Mouse (Mus musculus) intestine, embryonic 14.5 days (tissue): ENCODE results near the gene Ntrk3. TPM values are rescaled to one million over a fixed set of nuclear protein-coding genes. Genes with fewer than 3 reads are reported as not detected.

Experiments
- ATAC-seq: fragments of 200-750 bp; cut with Nextera tagmentation; replicated peaks from 2 replicates; pipeline ENCODE4 v1.8.0; 2017; ENCODE audit warnings: low read depth, moderate number of reproducible peaks, moderate TSS enrichment, moderate library complexity; ENCODE audit not compliant: low FRiP score, low TSS enrichment
- DNase-seq: peaks from one replicate; pipeline ENCODE4 v3.0.0-alpha.2; 2018; ENCODE audit warnings: low spot score
- H3K27ac ChIP-seq: fragments of 300-500 bp; sonication (generic); 2 replicates; pipeline ENCODE4 v1.5.1; 2014; ENCODE audit warnings: low read depth, mild to moderate bottlenecking, control low read depth
- H3K27me3 ChIP-seq: fragments of 300-500 bp; sonication (generic); replicated peaks from 2 replicates; pipeline ENCODE4 v1.6.1; 2014; ENCODE audit warnings: low read length, control low read depth; ENCODE audit not compliant: control insufficient read depth, insufficient read depth
- H3K36me3 ChIP-seq: fragments of 300-500 bp; sonication (generic); 2 replicates; pipeline ENCODE4 v1.6.1; 2014; ENCODE audit warnings: low read length, control low read depth; ENCODE audit not compliant: control insufficient read depth, insufficient read depth
- H3K4me1 ChIP-seq: fragments of 300-500 bp; sonication (generic); replicated peaks from 2 replicates; pipeline ENCODE4 v1.6.1; 2014; ENCODE audit warnings: low read length, control low read depth, mixed read lengths; ENCODE audit not compliant: control insufficient read depth, insufficient read depth
- H3K4me2 ChIP-seq: fragments of 300-500 bp; sonication (generic); 2 replicates; pipeline ENCODE4 v1.6.1; 2014; ENCODE audit warnings: low read length
- H3K4me3 ChIP-seq: fragments of 300-500 bp; sonication (generic); 2 replicates; pipeline ENCODE4 v1.5.1; 2014; ENCODE audit warnings: low read depth, low read length, control low read depth, mixed read lengths
- H3K9ac ChIP-seq: fragments of 300-500 bp; sonication (generic); 2 replicates; pipeline ENCODE4 v1.6.1; 2014; ENCODE audit warnings: mild to moderate bottlenecking, low read length
- H3K9me3 ChIP-seq: fragments of 300-500 bp; sonication (generic); 2 replicates; pipeline ENCODE4 v1.6.1; 2016; ENCODE audit warnings: low read length, control low read depth; ENCODE audit not compliant: control insufficient read depth
- WGBS: fragments of 180-500 bp; shearing (Covaris S2); extraction: QIAGEN DNeasy Blood & Tissue Kit; methylation state at CpG from one replicate; pipeline ENCODE4 v1.1.7; 2014; 5-methylcytosine and 5-hydroxymethylcytosine counted together
- polyA plus RNA-seq: library from polyadenylated mRNA; unstranded; fragments of >200 nt; fragmentation: Nextera tagmentation; extraction: Ambion mirVana; gene quantifications from 2 replicates; pipeline ENCODE4 v1.2.1, GENCODE M21; 2014

Ntrk3 gene
- polyA plus RNA-seq, 1 experiment from 2014 or later = 4.5 TPM

- Histone ChIP-seq H3K27me3 (no peaks in the 10 kb centered on the region), H3K9me3 (no peaks in the 10 kb centered on the region), H3K4me1 (no peaks in the 10 kb centered on the region), H3K27ac (no peak overlapping the region), H3K9ac (no peak overlapping the region), H3K4me3 (no peak overlapping the region), H3K4me2 (no peak overlapping the region), H3K36me3 (no peaks in the 10 kb centered on the region)
- no peak for DNase-seq
- no peak for ATAC-seq
- WGBS = 41% methylated on average over 4 of the region's 4 CpGs
These were observed 552.2 kb downstream of the Ntrk3 start for GRCm38 (mm10) chr7:78185578-78185977.

- DNase-seq (no peak), ATAC-seq (no peak)
- WGBS = 22% methylated on average over 1 of the region's 1 CpGs
- Histone ChIP-seq H3K9ac (no peak overlapping the region), H3K9me3 (no peaks in the 10 kb centered on the region), H3K4me3 (no peak overlapping the region), H3K27me3 (no peaks in the 10 kb centered on the region), H3K27ac (no peak overlapping the region), H3K4me1 (no peaks in the 10 kb centered on the region), H3K4me2 (no peak overlapping the region), H3K36me3 (no peaks in the 10 kb centered on the region)
These were observed 554.4 kb downstream of the Ntrk3 start for GRCm38 (mm10) chr7:78183396-78183795.

GRCm38 (mm10) chr7:78179996-78180665 is 557.7 kb downstream of the Ntrk3 start:
- Histone ChIP-seq H3K27me3 (no peaks in the 10 kb centered on the region), H3K36me3 (no peaks in the 10 kb centered on the region), H3K9ac (no peak overlapping the region), H3K9me3 (no peaks in the 10 kb centered on the region), H3K4me3 (no peak overlapping the region), H3K4me2 (no peak overlapping the region), H3K4me1 (no peaks in the 10 kb centered on the region), H3K27ac (no peak overlapping the region)
- 73% methylated on average over 4 of the region's 4 CpGs for WGBS
- DNase-seq (no peak), ATAC-seq (no peak)

GRCm38 (mm10) chr7:78172267-78172955 is 565.4 kb downstream of the Ntrk3 start:
- Histone ChIP-seq H3K36me3 (no peaks in the 10 kb centered on the region), H3K9me3 (no peaks in the 10 kb centered on the region), H3K27me3 (no peaks in the 10 kb centered on the region), H3K4me1 (no peaks in the 10 kb centered on the region), H3K4me2 (no peak overlapping the region), H3K27ac (no peak overlapping the region), H3K9ac (no peak overlapping the region), H3K4me3 (no peak overlapping the region)
- ATAC-seq (no peak), DNase-seq (no peak)
- WGBS = 70% methylated on average over 5 of the region's 5 CpGs

GRCm38 (mm10) chr7:78165466-78165865 is 572.3 kb downstream of the Ntrk3 start:
- no peak for DNase-seq
- no peaks in the 10 kb centered on the region for H3K4me1 ChIP-seq

GRCm38 (mm10) chr7:78157946-78158345 is 579.9 kb downstream of the Ntrk3 start:
- Histone ChIP-seq H3K27ac (no peak overlapping the region), H3K4me1 (no peaks in the 10 kb centered on the region), H3K27me3 (no peaks in the 10 kb centered on the region), H3K9ac (no peak overlapping the region), H3K36me3 (no peaks in the 10 kb centered on the region), H3K4me2 (no peak overlapping the region), H3K9me3 (no peaks in the 10 kb centered on the region), H3K4me3 (no peak overlapping the region)
- ATAC-seq (no peak), DNase-seq (no peak)
- 80% methylated on average over 2 of the region's 2 CpGs for WGBS

More at GRCm38 (mm10) chr7:78165466-78165865, 572.3 kb downstream of the Ntrk3 start:
- no peak overlapping the region for H3K27ac ChIP-seq
- ATAC-seq = no peak
- H3K4me3 ChIP-seq = no peak overlapping the region
- H3K27me3 ChIP-seq = no peaks in the 10 kb centered on the region
- no peak overlapping the region for H3K9ac ChIP-seq
- no peaks in the 10 kb centered on the region for H3K36me3 ChIP-seq
- no peaks in the 10 kb centered on the region for H3K9me3 ChIP-seq
- no peak overlapping the region for H3K4me2 ChIP-seq
- 14% methylated on average over 1 of the region's 1 CpGs for WGBS

- H3K27ac ChIP-seq = no peak overlapping the region
- H3K27me3 ChIP-seq = no peaks in the 10 kb centered on the region
- ATAC-seq (no peak), DNase-seq (no peak)
- H3K9ac ChIP-seq = no peak overlapping the region
- no peaks in the 10 kb centered on the region for H3K9me3 ChIP-seq
- no peaks in the 10 kb centered on the region for H3K36me3 ChIP-seq
- H3K4me1 ChIP-seq = no peaks in the 10 kb centered on the region
- H3K4me3 ChIP-seq = no peak overlapping the region
- no peak overlapping the region for H3K4me2 ChIP-seq
- WGBS = 59% methylated on average over 4 of the region's 4 CpGs
These were observed 592.6 kb downstream of the Ntrk3 start for GRCm38 (mm10) chr7:78145251-78145650.

- H3K4me2 ChIP-seq = no peak overlapping the region
- whole genome bisulfite sequencing = 86% methylated on average over 3 of the region's 3 CpGs
- H3K4me3 ChIP-seq = no peak overlapping the region
- DNase-seq (no peak), ATAC-seq (no peak)
- H3K4me1 ChIP-seq = no peaks in the 10 kb centered on the region
- H3K27me3 ChIP-seq = no peaks in the 10 kb centered on the region
- H3K36me3 ChIP-seq = no peaks in the 10 kb centered on the region
- no peak overlapping the region for H3K9ac ChIP-seq
- H3K27ac ChIP-seq = no peak overlapping the region
- H3K9me3 ChIP-seq = no peaks in the 10 kb centered on the region
These were observed 593.0 kb downstream of the Ntrk3 start for GRCm38 (mm10) chr7:78144849-78145248.

GRCm38 (mm10) chr7:78129966-78130365 is 607.8 kb downstream of the Ntrk3 start:
- H3K36me3 ChIP-seq = no peaks in the 10 kb centered on the region
- H3K27me3 ChIP-seq = no peaks in the 10 kb centered on the region
- no peaks in the 10 kb centered on the region for H3K4me1 ChIP-seq
- H3K4me3 ChIP-seq = no peak overlapping the region
- 85% methylated on average over 1 of the region's 1 CpGs for WGBS
- ATAC-seq (no peak), DNase-seq (no peak)
- H3K9me3 ChIP-seq = no peaks in the 10 kb centered on the region
- no peak overlapping the region for H3K27ac ChIP-seq
- no peak overlapping the region for H3K4me2 ChIP-seq
- H3K9ac ChIP-seq = no peak overlapping the region
